Mouse (Mus musculus): ENCODE results near the gene Gm33543. TPM values are rescaled to one million over a fixed set of nuclear protein-coding genes. Genes with fewer than 3 reads are reported as not detected.

The Gm33543 gene
- total and polyA plus RNA-seq, 3 experiments: not detected

- dilution Hi-C loops (cut with MboI; ENCODE audit: extremely low pct_ligation_motif_present, extremely low pct_unique_long_range_greater_than_20kb, low sequenced_read_pairs) (no loop called here), in situ Hi-C loops (cut with MboI; ENCODE audit: low pct_ligation_motif_present, low pct_unique_long_range_greater_than_20kb, low sequenced_read_pairs) (no loop called here)
- no peak overlapping the region for H3K4me3 ChIP-seq (replicated peaks in 1 of 3; ENCODE audit: low read depth in 2 of 3, low read length in 2 of 3, poor library complexity in 1 of 3)
- H3K36me3 ChIP-seq (replicated peaks in 1 of 2; ENCODE audit: control insufficient read depth in 1 of 2, insufficient read depth in 1 of 2, low read length in 1 of 2): no peaks in the 10 kb centered on the region
- H3K4me2 ChIP-seq (ENCODE audit: insufficient read depth, low read depth, poor library complexity, severe bottlenecking): no peak overlapping the region
- H3K27ac ChIP-seq (ENCODE audit: insufficient read depth, low read depth): no peak overlapping the region
- no peaks in the 10 kb centered on the region for H3K79me2 ChIP-seq (replicated peaks; ENCODE audit: control insufficient read depth, extremely low read depth, insufficient read depth, poor library complexity, severe bottlenecking)
- no peak for DNase-seq (ENCODE audit: extremely low read depth)
- H3K9ac ChIP-seq (ENCODE audit: insufficient read depth, low read depth): no peak overlapping the region
- no peak for TF ChIP-seq USF1 (IDR thresholded peaks at IDR 0.05; ENCODE audit: low read depth, low read length)
- TF ChIP-seq RAD21 (IDR thresholded peaks at IDR 0.05; ENCODE audit: low read depth, low read length): no peak
- no peak for TF ChIP-seq EP300 (IDR thresholded peaks at IDR 0.05; ENCODE audit: low read length)
- TF ChIP-seq MEF2A (IDR thresholded peaks at IDR 0.05; ENCODE audit: borderline replicate concordance, low read depth, low read length): no peak
- no peak for TF ChIP-seq TBP (conservative IDR thresholded peaks at IDR 0.05; ENCODE audit: low read depth, low read length)
- no peak for TF ChIP-seq KAT2A (IDR thresholded peaks at IDR 0.05; ENCODE audit: insufficient replicate concordance, low read length)
- TF ChIP-seq BHLHE40 (IDR thresholded peaks at IDR 0.05; ENCODE audit: low read depth, low read length): no peak
- no peak for TF ChIP-seq JUND (conservative IDR thresholded peaks at IDR 0.05; ENCODE audit: low read depth, low read length)
- no peak for TF ChIP-seq ETS1 (conservative IDR thresholded peaks at IDR 0.05; ENCODE audit: low read depth, low read length)
- peaks cover 14 to 32% of the 10 kb centered on the region in 2 experiments for H3K4me1 ChIP-seq (ENCODE audit: control insufficient read depth in 1 of 2, insufficient read depth in 2 of 2)
- no peaks in the 10 kb centered on the region for H3K27me3 ChIP-seq (replicated peaks)
- H3K9me3 ChIP-seq (replicated peaks; ENCODE audit: low read length): no peaks in the 10 kb centered on the region
Measured at GRCm38 (mm10) chr10:95846281-95846680, 3.6 kb upstream of the Gm33543 start.

GRCm38 (mm10) chr10:95843878-95844277 is 1.1 kb upstream of the Gm33543 start:
- Histone ChIP-seq H3K79me2 (replicated peaks; ENCODE audit: control insufficient read depth, extremely low read depth, insufficient read depth, poor library complexity, severe bottlenecking) (no peaks in the 10 kb centered on the region), H3K4me3 (replicated peaks in 1 of 3; ENCODE audit: low read depth in 2 of 3, low read length in 2 of 3, poor library complexity in 1 of 3) (no peak overlapping the region), H3K9me3 (replicated peaks; ENCODE audit: low read length) (no peaks in the 10 kb centered on the region), H3K27ac (ENCODE audit: insufficient read depth, low read depth) (no peak overlapping the region), H3K36me3 (replicated peaks in 1 of 2; ENCODE audit: control insufficient read depth in 1 of 2, insufficient read depth in 1 of 2, low read length in 1 of 2) (no peaks in the 10 kb centered on the region), H3K9ac (ENCODE audit: insufficient read depth, low read depth) (no peak overlapping the region), H3K27me3 (replicated peaks) (no peaks in the 10 kb centered on the region), H3K4me1 (ENCODE audit: control insufficient read depth in 1 of 2, insufficient read depth in 2 of 2) (peaks cover 12 to 33% of the 10 kb centered on the region in 2 experiments), H3K4me2 (ENCODE audit: insufficient read depth, low read depth, poor library complexity, severe bottlenecking) (no peak overlapping the region)
- in situ Hi-C loops (cut with MboI; ENCODE audit: low pct_ligation_motif_present, low pct_unique_long_range_greater_than_20kb, low sequenced_read_pairs) (no loop called here), dilution Hi-C loops (cut with MboI; ENCODE audit: extremely low pct_ligation_motif_present, extremely low pct_unique_long_range_greater_than_20kb, low sequenced_read_pairs) (no loop called here)
- DNase-seq (ENCODE audit: extremely low read depth): no peak
- TF ChIP-seq PAX5 (IDR thresholded peaks at IDR 0.05; ENCODE audit: low read length) (no peak), SMC3 (IDR thresholded peaks at IDR 0.05; ENCODE audit: low read depth, low read length) (no peak), UBTF (IDR thresholded peaks at IDR 0.05; ENCODE audit: low read depth, low read length) (no peak), CHD1 (IDR thresholded peaks at IDR 0.05; ENCODE audit: low read depth, low read length) (no peak), JUN (IDR thresholded peaks at IDR 0.05; ENCODE audit: insufficient read depth, low read depth, low read length) (no peak), TCF12 (IDR thresholded peaks at IDR 0.05; ENCODE audit: low read depth, low read length) (no peak), IRF4 (IDR thresholded peaks at IDR 0.05; ENCODE audit: low read depth, low read length) (no peak), MAZ (IDR thresholded peaks at IDR 0.05; ENCODE audit: low read depth, low read length) (no peak), ZMIZ1 (IDR thresholded peaks at IDR 0.05; ENCODE audit: low read depth, low read length) (no peak), RAD21 (IDR thresholded peaks at IDR 0.05; ENCODE audit: low read depth, low read length) (no peak), ETS1 (conservative IDR thresholded peaks at IDR 0.05; ENCODE audit: low read depth, low read length) (no peak), MAX (IDR thresholded peaks at IDR 0.05; ENCODE audit: low read length) (no peak), SIN3A (IDR thresholded peaks at IDR 0.05; ENCODE audit: low read length) (no peak), RCOR1 (conservative IDR thresholded peaks at IDR 0.05; ENCODE audit: low read depth, low read length) (no peak), HCFC1 (IDR thresholded peaks at IDR 0.05; ENCODE audit: low read depth, low read length) (no peak), JUND (conservative IDR thresholded peaks at IDR 0.05; ENCODE audit: low read depth, low read length) (no peak), MAFK (IDR thresholded peaks at IDR 0.05; ENCODE audit: insufficient replicate concordance, low read length) (no peak)

Data from CH12.LX (cell line).